Mouse (Mus musculus): ENCODE data around the gene Pglyrp2.

GRCm38 (mm10) chr17:32449042-32449441 lies 25.1 kb upstream of the Pglyrp2 start:
- TF ChIP-seq POLR2A (IDR thresholded peaks at IDR 0.05; ENCODE audit: low read depth, low read length) (no peak), CTCF (IDR thresholded peaks at IDR 0.05; ENCODE audit: extremely low read depth, insufficient read length, insufficient replicate concordance, low read depth, low read length) (no peak)
